Mouse (Mus musculus) liver, adult 2 months (tissue): ENCODE measurements around the gene Enpp4. TPM values are rescaled to one million over a fixed set of nuclear protein-coding genes. Genes with fewer than 3 reads are reported as not detected.

ENCODE experiments used
- DNase-seq: peaks from one replicate; pipeline ENCODE4 v3.0.0-alpha.2; 2011; ENCODE audit warnings: low read depth, low spot score; ENCODE audit errors: extremely low read depth
- H3K27ac ChIP-seq: fragments of 200-500 bp; replicated peaks from 2 replicates; pipeline ENCODE4 v1.5.1; 2012; ENCODE audit warnings: low read depth, mild to moderate bottlenecking, control low read depth, inconsistent platforms, low read length; ENCODE audit not compliant: insufficient read depth
- H3K27me3 ChIP-seq: fragments of 200-500 bp; 2 replicates; pipeline ENCODE4 v1.6.1; 2012; ENCODE audit warnings: mild to moderate bottlenecking, moderate library complexity, low read length, inconsistent platforms; ENCODE audit not compliant: control insufficient read depth, insufficient read depth
- H3K36me3 ChIP-seq: fragments of 200-500 bp; 2 replicates; pipeline ENCODE4 v1.6.1; 2012; ENCODE audit warnings: low read length, inconsistent platforms; ENCODE audit not compliant: control insufficient read depth, insufficient read depth
- H3K4me1 ChIP-seq: fragments of 200-500 bp; 2 replicates; pipeline ENCODE4 v1.6.1; 2011; ENCODE audit warnings: low read length; ENCODE audit not compliant: control insufficient read depth, insufficient read depth
- H3K4me3 ChIP-seq: fragments of 200-500 bp; 2 replicates; pipeline ENCODE4 v1.5.1; 2011; ENCODE audit warnings: low read depth, mild to moderate bottlenecking, control low read depth, low read length, moderate library complexity; ENCODE audit not compliant: insufficient read depth
- H3K79me2 ChIP-seq: fragments of 200-500 bp; 2 replicates; pipeline ENCODE4 v1.6.1; 2012; ENCODE audit warnings: inconsistent platforms, mild to moderate bottlenecking, low read length, moderate library complexity; ENCODE audit not compliant: control insufficient read depth, insufficient read depth
- H3K9ac ChIP-seq: fragments of 200-500 bp; 2 replicates; pipeline ENCODE4 v1.6.1; 2012; ENCODE audit warnings: low read depth, mild to moderate bottlenecking, control low read depth, inconsistent platforms, low read length
- CTCF ChIP-seq: fragments of 200-500 bp; IDR thresholded peaks from 2 replicates; pipeline ENCODE4 v1.5.1; 2011; ENCODE audit warnings: low read depth, low read length, control low read depth
- POLR2A ChIP-seq: fragments of 200-500 bp; IDR thresholded peaks from 2 replicates; pipeline ENCODE4 v1.6.1; 2011; ENCODE audit warnings: low read length, control low read depth; ENCODE audit not compliant: insufficient read depth; ENCODE audit errors: extremely low read depth
- WGBS: fragments of 180-500 bp; shearing (Covaris S2); methylation state at CpG from one replicate; pipeline ENCODE4 v1.1.7; 2018; 5-methylcytosine and 5-hydroxymethylcytosine counted together
- polyA plus RNA-seq: library from polyadenylated mRNA; depleted of rRNA; stranded (reverse); fragments of >200 nt; gene quantifications from 2 replicates; pipeline ENCODE4 v1.2.3, GENCODE M21; 2012; rRNA removed
- total RNA-seq: library from RNA; depleted of rRNA; stranded (reverse); fragments of >200 nt; gene quantifications from 2 replicates; pipeline ENCODE4 v1.2.3, GENCODE M21; 2014; rRNA removed

Gene Enpp4
- total and polyA plus RNA-seq, 2 experiments: 2.4 to 6.1 TPM

DNA sequence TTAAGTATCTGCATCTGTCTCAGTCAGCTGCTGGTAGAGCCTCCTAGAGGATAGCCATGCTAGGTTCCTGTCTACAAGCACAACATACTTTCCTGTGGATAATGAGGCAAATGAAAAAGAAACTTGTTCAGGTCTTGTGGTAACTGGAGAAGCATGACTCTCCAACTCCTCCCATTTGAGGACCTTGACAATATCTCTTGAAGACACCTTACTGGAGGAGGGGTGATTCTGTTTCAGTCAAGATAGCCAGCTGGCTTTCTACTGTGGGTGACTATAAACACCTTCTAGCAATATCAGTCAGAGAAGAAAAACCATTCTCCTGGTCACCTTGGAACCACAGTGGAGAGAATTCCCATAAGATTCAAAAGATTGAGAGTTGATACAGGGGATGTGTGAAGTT, 47.5 kb downstream of the Enpp4 start:
- Histone ChIP-seq H3K79me2 (no peaks in the 10 kb centered on the region), H3K4me3 (no peak overlapping the region), H3K27me3 (no peaks in the 10 kb centered on the region), H3K9ac (no peak overlapping the region), H3K36me3 (no peaks in the 10 kb centered on the region), H3K4me1 (peaks cover 1% of the 10 kb centered on the region; the same call in 1 of the 2 replicates), H3K27ac (no peak overlapping the region)
- no peak for TF ChIP-seq CTCF
- no peak for TF ChIP-seq POLR2A
- DNase-seq: no peak

DNA sequence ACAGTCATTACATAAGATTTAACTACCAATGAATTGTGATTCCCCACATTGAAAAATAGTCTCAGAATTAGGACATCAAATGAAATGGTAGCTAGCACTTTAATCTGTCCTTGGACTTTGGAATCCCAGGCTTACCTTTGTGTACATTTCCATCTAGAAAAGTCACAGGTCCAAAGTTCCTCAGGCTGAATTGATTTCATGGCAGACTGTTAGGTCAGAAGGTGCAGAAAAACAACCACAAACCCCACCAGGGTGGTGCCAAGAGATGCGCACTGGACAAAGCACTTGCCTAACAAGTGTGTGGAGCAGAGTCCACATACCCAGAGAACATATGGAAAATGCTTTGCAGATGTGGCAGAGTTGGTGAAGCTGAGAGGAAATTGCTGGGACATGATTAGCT, 48.5 kb downstream of the Enpp4 start:
- H3K36me3 ChIP-seq: no peaks in the 10 kb centered on the region
- H3K4me3 ChIP-seq: no peak overlapping the region
- no peaks in the 10 kb centered on the region for H3K27me3 ChIP-seq
- no peak for TF ChIP-seq POLR2A
- DNase-seq: peak; percentile 84
- no peak overlapping the region for H3K9ac ChIP-seq
- 33% methylated on average over 1 of the region's 1 CpGs for WGBS
- no peaks in the 10 kb centered on the region for H3K79me2 ChIP-seq
- peaks cover 1% of the 10 kb centered on the region; the same call in 1 of the 2 replicates for H3K4me1 ChIP-seq
- H3K27ac ChIP-seq: peak overlapping the region; percentile 25; the same call in 1 of the 2 replicates

DNA sequence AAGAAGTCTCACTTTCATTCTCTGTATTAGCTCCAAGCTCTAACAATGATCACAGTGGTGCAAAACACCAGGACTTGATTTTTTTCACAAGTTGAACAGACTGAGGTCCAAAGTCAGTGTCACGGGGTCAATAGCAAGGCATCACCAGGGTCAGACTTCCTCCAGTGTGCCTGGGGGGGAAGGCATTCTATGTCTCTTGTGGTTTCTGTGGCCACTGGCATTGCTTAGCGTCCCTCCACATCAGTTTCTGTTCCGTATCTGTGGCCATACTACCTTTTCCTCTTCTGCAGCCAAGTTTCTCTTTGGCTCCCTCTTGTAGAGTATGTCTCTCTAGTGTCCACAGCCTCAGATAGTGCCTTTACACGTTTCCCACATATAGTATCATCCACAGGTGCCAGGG, 52.2 kb downstream of the Enpp4 start:
- no peak overlapping the region for H3K9ac ChIP-seq
- peak; percentile 41 for DNase-seq
- H3K4me3 ChIP-seq: no peak overlapping the region
- TF ChIP-seq CTCF: no peak
- no peak for TF ChIP-seq POLR2A
- no peaks in the 10 kb centered on the region for H3K27me3 ChIP-seq
- H3K4me1 ChIP-seq: peaks cover 1% of the 10 kb centered on the region; the same call in 1 of the 2 replicates
- no peaks in the 10 kb centered on the region for H3K79me2 ChIP-seq
- H3K27ac ChIP-seq: no peak overlapping the region
- 73% methylated on average over 4 of the region's 4 CpGs for WGBS
- no peaks in the 10 kb centered on the region for H3K36me3 ChIP-seq

Other genes with a start within 250 kb of the Enpp4 start
- 19.7 and 23.5 TPM in 2 replicates for gene Enpp5, start 27.0 kb downstream of the Enpp4 start, total RNA-seq
- 9.1 and 9.4 TPM in 2 replicates for gene Enpp5, start 27.0 kb downstream of the Enpp4 start, polyA plus RNA-seq
- gene Clic5, start 82.8 kb upstream of the Enpp4 start, total RNA-seq: 0.37 and 1.0 TPM in 2 replicates
- 0.15 and 0.19 TPM in 2 replicates for gene Clic5, start 82.8 kb upstream of the Enpp4 start, polyA plus RNA-seq